Mouse (Mus musculus) MEL-GATA-1-ER (cell line): ENCODE data around the gene Plcd3.
A peak's percentile ranks its signal among the peaks of the same experiment; 100 is the strongest.

Experiments
- DNase-seq: peaks from one replicate; pipeline ENCODE4 v3.0.0-alpha.2; 2012; ENCODE audit warnings: low read depth; ENCODE audit errors: extremely low read depth

The Plcd3 gene

DNA sequence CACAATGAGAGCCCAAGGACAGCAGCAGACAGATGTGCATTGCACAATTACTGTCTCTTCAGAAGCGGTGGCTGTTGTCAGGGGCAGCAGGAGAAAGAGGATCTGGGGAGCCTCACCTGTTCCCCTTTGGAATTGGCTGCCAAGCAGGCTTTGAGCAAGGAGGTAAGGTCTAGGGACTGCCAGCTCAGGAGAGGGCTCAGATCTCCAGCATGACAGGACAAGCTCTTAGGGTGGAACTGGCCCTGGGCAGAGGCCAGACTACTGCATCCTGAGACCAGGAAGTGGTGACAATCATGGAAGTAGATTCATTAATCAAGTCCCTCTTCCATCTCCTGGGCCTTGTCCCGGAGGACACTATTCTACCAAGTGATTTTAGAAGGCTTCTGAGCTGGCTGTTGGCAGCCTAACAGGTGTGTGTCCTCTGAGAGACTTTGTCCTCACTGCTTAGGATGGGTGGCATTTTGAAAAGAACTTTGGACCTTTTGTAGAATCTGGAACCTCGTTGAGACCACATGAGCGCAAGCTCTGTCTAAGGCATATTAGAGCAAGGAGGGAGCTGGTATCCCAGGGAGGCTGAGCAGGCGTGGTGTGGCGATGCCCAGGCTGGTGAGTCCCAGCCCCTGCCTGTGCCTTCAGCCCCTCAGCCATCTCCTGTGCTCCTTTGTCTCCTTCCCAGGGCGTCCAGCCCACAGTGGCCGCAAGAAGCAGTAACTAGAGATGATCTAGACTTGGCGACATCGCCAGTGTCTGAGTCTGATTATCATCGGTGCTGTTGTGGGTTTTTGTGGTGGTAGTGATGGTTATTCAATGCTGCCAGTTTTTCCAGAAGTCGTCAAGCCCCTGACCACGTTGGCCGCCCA lies 35.0 kb downstream of the Plcd3 start:
- DNase-seq = no peak

DNA sequence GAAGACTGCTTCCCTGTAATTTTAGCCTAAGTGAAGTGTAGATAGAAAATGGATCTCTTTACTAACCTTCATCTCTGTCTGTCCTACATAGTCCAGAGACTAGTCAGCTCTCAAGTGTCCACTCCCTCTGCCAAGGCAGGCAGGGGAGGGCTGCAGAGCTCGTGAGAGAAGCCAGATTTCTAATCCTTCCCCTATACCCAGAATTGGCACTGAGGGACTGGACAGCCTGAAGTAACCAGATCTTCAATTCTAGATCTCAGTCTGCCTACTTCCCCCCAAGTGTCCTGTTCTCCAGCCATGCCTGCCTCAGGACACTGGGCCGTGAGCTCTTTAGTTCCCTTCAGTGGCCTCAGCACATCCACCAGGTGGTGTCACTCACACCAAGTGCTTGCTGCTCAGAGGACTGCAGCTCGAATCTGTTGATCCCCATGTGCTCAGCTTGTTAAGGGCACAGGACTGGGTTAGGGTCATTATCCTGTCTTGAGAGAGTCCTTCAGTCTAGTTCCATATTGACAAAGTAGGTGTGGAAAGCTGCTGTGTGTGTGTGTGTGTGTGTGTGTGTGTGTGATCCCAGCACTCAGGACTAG lies 42.9 kb downstream of the Plcd3 start:
- DNase-seq = no peak

DNA sequence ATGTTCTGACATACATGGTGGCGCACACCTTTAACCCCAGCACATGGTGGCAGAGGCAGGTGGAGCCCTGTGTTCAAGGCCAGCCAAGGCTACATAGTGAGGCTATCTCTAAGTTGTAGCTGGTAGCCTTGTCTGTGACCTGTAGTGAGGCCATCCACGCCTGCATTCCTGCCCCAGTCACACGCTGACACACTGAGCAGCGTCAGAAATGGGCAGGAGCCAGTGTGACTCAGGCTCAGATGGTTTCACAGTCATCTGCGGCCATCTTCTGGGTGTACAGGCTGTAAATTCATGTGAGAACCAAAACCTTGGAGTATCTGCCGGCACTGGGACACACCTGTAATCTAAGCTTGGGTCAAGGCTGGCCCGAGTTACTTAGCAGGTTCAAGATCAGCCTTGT lies 44.8 kb downstream of the Plcd3 start:
- DNase-seq = no peak

DNA sequence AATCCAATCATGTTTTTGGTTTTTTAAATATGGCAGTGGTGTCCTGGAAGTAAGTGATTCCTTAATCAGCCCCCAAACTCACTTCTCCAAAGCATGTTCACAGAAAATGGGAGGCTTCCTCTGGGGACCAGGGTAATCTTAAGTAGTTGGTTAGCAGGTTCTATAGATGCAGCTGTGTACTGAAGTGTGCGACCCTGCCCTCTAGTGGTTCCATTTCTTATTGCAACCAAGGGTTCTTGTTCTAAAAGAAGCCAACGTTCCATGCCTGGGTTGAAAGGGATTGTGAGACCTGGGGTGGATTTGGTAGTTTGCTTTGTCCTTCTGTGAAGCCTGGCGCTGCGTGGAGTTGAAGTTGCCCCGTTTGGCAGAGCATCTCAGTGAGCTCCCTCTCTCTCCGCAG lies 46.7 kb downstream of the Plcd3 start:
- DNase-seq = peak; percentile 47

DNA sequence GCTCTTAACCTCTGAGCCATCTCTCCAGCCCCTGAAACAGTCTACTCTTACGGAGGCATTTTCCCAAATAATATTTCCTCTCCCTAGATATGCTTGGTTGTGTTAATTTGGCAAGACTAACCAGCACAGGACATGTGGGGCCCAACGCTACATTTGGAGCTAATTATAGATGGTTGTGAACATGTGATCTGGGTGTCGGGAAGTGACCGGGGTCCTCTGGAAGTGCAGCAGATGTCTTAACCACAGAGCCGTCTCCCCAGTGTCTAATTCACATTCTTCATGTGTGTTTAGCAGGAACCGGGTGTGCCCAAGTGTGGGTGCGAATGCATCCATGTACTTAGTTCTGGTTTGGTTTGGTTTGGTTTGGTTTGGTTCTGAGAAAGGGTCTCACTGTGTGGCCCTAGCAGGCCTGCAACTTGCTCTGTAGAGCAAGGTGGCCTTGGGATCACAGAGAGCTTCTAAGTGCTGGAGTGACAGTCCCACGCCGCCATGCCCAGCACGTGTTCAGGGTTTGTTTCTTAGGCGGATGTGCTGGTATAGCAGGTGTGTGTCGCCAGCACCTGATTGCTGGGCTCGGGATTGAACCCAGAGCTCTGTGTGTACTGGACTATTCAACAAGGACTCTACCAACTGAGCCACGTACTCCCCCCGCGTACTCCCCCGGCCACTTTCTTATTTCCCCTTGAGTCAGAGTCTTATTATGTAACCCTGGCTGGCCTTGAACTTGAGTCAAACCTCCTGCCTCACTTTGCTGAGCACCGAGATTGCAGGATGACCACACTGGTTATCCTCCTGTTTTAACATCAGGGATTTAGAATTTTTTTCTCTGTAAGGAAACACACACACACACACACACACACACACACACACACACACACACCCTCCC lies 48.0 kb downstream of the Plcd3 start:
- no peak for DNase-seq

DNA sequence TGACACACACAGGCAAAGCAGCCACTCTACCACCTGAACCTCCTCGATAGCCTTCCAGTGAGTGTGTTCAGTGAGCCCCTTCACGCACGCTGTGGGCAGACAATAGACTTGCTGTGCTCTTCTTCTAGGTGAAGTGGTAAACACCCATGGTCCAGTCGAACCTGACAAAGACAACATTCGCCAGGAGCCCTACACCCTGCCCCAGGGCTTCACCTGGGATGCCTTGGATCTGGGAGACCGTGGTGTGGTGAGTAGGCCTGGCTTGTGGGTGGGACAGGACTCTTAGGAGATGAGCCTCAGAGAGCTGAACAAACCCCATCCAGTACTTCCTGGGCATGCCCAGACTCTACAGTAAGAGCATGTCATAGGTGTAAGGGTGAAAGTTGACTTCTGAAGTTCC lies 49.4 kb downstream of the Plcd3 start:
- DNase-seq = no peak

DNA sequence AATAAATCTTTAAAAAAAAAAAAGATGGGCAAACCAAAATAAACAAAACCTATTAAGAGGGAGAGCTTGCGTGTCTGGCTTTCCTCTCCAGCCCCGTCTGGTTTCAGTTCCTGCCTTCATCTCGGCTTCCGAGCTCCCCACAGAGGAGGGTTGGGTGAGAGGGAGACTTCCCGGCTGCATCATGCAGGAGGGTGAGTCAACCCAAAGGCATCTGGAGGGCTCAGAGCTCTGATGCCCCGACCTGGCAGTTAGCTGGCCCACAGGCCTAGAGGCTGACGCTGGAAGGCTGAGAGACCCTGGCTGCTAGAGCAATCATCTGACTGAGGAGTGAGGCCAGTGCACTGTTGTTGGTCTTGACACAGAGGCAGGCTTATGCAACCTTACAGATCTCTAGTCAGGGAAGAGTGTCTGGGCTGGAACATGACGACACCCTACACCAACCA lies 50.2 kb downstream of the Plcd3 start:
- DNase-seq = no peak

DNA sequence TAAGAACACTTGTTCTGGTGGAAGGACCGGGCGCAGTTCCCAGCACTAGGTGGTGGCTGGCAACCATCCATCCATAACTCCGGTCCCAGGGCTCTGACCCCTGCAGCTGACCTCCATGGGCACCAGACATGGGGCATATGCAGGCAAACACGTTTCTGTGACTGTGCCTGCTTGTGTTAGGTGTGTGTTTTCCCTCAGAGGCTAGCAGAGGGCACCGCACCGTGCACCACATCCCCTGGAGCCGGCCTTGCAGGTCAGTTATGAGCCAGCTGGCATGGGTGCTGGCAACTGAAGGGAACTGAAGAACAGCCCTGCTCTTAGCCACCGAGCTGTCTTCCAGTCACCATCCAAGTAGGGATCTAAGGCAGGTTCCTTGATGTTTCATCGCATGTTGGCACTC lies 51.3 kb downstream of the Plcd3 start:
- DNase-seq = no peak

DNA sequence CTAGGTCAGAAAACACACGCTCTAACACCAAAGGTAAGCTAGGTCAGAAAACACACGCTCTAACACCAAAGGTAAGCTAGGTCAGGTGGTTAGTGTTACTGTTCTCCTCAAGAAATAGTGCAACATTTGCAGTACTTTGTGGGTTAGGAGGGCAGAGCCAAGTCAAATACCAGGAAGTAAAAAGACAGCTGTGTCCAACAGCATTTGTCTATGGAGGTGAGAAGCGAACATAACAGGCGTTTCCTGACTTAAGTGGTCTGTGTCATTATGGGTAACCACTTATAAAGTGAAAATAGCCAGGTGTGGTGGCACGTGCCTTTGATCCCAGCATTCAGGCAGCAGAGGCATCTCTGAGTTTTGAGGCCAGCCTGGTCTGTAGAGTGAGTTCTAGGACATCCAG lies 51.8 kb downstream of the Plcd3 start:
- no peak for DNase-seq

DNA sequence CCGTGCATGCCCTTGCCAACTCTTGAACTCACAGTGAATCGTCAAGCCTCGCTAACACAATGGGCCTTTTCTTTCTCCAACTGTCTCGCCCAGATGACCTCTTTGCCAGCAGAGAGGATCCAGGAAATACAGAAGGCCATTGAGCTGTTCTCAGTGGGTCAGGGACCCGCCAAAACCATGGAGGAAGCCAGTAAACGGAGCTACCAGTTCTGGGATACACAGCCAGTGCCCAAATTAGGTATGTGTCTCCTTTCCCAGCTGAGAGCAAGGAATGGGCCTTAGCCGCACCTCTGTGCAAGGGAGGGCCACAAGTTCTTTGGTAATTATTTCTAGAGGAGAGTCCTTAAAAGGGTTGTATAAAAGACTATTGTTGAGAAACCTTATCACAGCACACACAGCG lies 55.2 kb downstream of the Plcd3 start:
- DNase-seq = no peak

DNA sequence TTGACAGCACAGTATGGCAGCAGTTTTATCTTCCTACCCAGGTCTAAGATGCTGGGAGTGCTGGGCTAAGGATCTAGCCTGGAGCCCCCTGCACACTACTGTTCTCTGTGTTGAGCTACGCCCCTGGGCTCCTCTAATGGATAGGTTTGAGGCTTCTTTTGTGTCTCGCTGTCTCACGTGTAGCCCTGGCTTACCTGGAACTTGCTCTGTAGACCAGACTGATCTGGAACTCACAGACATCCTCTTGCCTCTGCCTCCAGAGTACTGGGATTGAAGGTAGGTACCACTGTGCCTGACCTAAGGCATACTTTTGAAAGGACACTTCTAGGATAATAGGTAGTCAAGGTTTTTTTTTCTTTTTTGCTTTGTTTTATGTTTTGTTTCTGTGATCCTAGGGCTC lies 57.5 kb downstream of the Plcd3 start:
- DNase-seq = no peak

DNA sequence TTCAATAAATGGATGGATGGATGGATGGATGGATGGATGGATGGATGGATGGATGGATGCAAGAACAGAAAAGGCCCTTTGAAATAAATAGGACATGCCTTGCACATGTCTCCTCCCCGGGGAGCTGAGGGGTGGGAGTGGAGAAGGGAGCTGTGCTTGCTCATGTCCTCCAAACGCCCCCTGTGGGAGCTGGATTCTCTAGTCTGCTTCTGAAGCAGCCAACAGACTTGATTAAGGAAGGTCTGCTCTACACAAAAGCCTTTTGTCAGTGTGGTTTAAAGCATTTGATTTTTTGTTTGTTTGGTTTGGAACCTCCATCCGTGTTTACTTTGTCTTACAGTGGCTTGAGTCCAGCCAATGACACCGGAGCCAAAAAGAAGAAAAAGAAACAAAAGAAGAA lies 58.6 kb downstream of the Plcd3 start:
- no peak for DNase-seq

DNA sequence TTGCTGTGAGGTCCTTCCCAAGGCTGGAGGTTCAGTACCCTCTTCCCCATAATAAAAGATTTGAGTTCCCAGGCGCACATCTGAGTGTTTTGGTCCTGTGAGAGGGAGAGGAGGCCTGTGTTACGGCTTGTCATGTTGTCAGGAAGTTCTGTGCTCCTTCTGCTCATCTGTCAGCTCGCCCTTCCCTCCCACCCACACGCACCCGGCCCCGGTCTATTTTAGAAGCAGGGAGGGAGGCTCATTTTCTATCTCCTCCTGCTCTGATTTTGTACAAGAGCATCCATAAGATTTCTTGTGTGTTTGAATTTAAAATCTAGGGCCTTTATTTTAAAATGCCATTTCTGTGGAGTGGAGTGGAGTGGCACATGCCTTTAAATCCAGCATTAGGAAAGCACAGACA lies 63.4 kb downstream of the Plcd3 start:
- DNase-seq = no peak

DNA sequence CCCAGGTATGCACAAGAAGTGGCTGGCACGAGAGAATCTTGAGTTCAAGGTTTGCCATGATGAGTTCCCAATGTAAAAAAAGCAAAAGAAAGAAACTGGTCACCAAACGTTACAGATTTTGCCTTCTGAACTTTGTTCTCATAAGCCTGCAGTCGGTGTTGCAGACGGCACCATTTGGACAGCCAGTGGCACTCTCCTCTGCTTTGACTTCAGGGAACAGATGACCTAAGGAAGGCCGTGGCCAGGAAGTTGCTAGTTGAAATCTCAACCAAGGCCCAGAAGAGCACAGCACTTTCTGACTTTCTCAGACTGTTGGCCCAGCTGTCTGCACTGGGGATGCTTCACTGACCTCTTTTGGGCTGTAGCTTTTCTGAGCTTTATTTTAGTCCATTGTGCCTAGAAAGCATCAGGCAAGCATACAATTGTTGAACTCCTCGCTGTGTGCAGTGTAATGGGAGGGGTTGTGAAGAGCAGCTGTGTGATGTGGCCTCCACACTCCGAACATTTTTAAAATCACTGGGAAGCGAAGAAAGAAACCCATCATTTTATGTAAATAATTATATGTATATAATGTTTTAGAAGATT lies 64.5 kb downstream of the Plcd3 start:
- DNase-seq = no peak

DNA sequence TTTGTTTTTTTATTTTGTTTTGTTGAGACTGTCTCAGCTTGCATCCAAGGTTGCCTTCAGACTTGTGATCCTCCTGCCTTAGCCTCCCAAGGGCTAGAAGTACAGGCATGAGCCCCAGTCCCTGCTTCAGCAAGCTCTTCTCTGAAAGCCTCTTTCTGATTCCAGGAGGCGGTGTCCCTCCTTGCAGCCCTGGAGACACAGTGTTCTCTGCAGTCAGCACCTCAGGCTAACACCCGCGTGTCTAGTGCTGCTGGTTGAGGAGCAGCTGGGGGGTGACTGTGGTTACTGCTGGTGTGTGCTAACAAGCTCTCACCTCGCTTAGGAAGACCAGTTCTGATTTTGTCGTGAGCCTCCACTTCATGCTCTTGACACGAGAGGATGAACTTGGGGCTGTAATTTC lies 66.5 kb downstream of the Plcd3 start:
- no peak for DNase-seq

DNA sequence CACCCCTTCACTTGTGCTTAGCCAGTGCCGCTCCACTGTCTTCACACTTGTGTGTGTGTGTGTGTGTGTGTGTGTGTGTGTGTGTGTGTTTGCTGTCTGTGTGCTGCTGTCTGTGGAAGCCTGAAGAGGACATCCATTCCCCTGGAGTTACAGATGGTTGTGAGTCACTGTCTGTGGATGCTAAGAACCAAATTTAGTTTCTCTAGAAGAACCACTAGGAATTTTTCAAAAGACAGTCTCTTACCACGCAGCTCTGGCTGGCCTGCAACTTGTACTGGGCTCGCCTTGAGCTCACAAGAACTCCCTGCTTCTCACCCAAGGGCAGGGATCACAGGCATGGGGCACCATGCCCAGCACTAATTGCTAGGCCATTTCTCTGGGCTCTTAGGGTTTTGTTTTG lies 68.4 kb downstream of the Plcd3 start:
- DNase-seq = no peak

DNA sequence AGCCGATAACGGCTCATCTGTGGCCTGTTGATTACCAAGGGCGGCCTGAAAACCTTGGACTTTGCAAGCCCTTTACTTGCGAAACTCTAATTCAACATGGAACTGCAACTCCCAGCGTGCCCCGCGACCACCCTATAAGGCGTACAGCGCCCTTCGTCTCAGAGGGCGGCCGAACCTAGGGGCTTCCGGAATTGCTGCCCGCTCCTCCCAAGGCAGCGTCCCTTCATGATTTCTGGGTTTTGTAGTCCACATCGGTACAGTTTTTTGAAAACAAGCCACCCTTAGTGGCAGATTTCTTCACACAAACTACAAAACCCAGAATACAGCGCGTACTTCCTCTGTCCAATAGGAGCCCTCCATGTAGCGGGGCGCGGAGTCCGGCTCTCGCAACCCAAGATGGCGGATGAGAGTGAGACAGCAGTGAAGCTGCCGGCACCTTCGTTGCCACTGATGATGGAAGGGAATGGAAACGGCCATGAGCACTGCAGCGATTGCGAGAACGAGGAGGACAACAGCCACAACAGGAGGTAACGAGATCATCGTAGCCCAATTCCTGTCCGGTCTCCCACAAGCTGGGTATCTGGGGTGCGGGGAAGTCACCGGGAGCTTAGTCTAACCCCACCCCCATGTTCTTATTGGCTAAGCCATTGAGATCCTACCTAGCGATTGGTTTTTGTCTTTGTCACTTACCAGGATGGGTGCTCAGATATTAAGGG lies 73.1 kb downstream of the Plcd3 start, which contains the start of the genes Nmt1 and Dcakd:
Gene Nmt1 (plus strand): TSS at position 15 of the 716 bp plus-strand sequence.
Gene Dcakd (minus strand): TSS at position 158 of the 716 bp plus-strand sequence.
- DNase-seq = peak; percentile 97

DNA sequence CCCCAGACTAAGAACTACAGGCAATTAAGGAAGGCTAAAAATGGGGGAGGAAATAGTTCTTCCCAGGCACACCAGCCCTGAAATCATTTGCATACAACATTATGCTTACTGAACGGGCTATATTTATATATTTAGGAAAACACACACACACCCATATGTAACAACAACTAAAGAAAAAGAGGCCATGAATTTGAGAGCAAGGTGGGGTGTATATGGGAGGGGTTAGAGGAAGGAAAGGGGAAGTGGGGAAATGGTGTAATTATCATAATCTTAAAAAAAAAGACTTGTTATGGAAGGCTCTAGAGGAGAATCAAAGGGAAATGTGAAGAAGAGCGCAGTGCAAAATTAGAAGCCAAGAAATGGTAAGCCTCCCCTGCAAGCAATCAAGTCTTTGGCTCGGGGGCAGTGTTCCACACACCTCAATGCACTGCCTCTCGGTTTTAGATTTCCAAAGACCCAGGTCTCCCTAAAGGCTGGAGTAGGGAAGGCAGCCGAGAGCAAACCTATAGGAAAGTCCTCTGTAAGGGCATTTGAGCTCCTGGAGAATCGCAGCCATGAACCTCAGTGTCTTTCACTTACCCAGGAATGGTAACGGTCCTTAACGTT lies 73.8 kb downstream of the Plcd3 start:
- DNase-seq = peak; percentile 70

DNA sequence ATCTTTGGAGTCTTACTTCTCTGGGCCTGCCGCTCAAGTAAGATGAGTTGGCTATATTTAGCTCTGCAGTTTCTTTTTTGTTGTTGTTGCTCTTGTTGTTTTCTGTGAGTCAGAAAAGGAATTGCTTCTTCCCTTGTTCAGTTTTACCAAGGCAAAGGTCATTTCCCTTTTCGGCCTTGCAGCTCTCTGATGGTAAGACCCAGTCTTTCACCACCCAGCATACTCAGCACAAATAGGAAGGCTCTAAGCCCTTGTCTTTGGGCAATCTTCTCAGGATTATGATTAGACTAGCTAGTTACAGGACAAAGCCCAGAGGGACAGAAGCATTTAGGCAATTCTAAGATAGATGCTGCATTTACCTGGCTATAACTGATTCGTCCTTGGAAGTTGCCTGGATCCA lies 74.6 kb downstream of the Plcd3 start:
- no peak for DNase-seq

DNA sequence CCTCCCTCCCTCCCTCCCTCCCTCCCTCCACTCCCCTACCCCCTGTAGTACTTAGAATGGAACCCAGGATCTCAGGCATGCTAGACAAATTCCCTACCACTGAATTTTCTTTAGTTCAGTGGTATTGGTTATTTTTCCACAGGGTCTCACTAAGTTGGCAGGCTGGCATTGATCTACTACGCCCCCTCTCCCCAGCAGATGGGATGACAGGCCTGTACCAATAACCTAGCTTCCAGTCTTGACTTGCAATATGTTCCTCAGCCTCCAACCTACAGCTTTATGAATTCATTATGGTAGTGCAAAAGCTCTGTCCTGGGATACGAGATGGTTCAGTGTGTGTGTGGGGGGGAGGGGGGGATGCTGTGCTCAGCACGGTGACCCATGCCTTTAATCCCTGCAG lies 77.5 kb downstream of the Plcd3 start:
- DNase-seq = no peak
